Mouse (Mus musculus) forebrain, postnatal 0 days (tissue): Measurements from ENCODE around the gene Wasl. TPM values are rescaled to one million over a fixed set of nuclear protein-coding genes. Genes with fewer than 3 reads are reported as not detected.

Experiments
- ATAC-seq: fragments of 200-750 bp; cut with Nextera tagmentation; 2 replicates; pipeline ENCODE4 v1.8.0; 2017; ENCODE audit warnings: mild to moderate bottlenecking, moderate library complexity
- DNase-seq: peaks from one replicate; pipeline ENCODE4 v3.0.0-alpha.2; 2015
- H3K27ac ChIP-seq: fragments of 300-500 bp; sonication (generic); 2 replicates; pipeline ENCODE4 v1.5.1; 2014; ENCODE audit warnings: low read depth, mild to moderate bottlenecking, antibody characterized with exemption, low read length, moderate library complexity, mixed read lengths
- H3K27me3 ChIP-seq: fragments of 300-500 bp; sonication (generic); 2 replicates; pipeline ENCODE4 v1.6.1; 2014; ENCODE audit warnings: mild to moderate bottlenecking, low read length, mixed read lengths; ENCODE audit not compliant: insufficient read depth
- H3K36me3 ChIP-seq: fragments of 300-500 bp; sonication (generic); 2 replicates; pipeline ENCODE4 v1.6.1; 2014; ENCODE audit warnings: mild to moderate bottlenecking, moderate library complexity; ENCODE audit not compliant: insufficient read depth
- H3K4me1 ChIP-seq: fragments of 300-500 bp; sonication (generic); 2 replicates; pipeline ENCODE4 v1.6.1; 2014; ENCODE audit warnings: antibody characterized with exemption; ENCODE audit not compliant: insufficient read depth
- H3K4me2 ChIP-seq: fragments of 300-500 bp; sonication (generic); 2 replicates; pipeline ENCODE4 v1.6.1; 2014; ENCODE audit warnings: low read depth, mild to moderate bottlenecking, moderate library complexity
- H3K4me3 ChIP-seq: fragments of 300-500 bp; sonication (generic); 2 replicates; pipeline ENCODE4 v1.5.1; 2014; ENCODE audit warnings: low read depth, low read length, mixed read lengths
- H3K9ac ChIP-seq: fragments of 300-500 bp; sonication (generic); 2 replicates; pipeline ENCODE4 v1.6.1; 2014; ENCODE audit warnings: mild to moderate bottlenecking
- H3K9me3 ChIP-seq: fragments of 300-500 bp; sonication (generic); 2 replicates; pipeline ENCODE4 v1.6.1; 2016; ENCODE audit warnings: low read length
- CTCF ChIP-seq: sonication (generic); IDR thresholded peaks from 2 replicates; pipeline ENCODE4 v1.5.1; 2016; ENCODE audit warnings: antibody characterized with exemption, control low read depth, low read depth
- WGBS: fragments of 180-500 bp; shearing (Covaris S2); extraction: QIAGEN DNeasy Blood & Tissue Kit; methylation state at CpG from one replicate; pipeline ENCODE4 v1.1.7; 2014; 5-methylcytosine and 5-hydroxymethylcytosine counted together
- polyA plus RNA-seq: library from polyadenylated mRNA; unstranded; fragments of >200 nt; fragmentation: Nextera tagmentation; extraction: Ambion mirVana; gene quantifications from 2 replicates; pipeline ENCODE4 v1.2.1, GENCODE M21; 2015
- total RNA-seq: library from RNA; depleted of rRNA; stranded (reverse); fragments of >200 nt; gene quantifications from 2 replicates; pipeline ENCODE4 v1.2.3, GENCODE M21; 2014

The Wasl gene
- total and polyA plus RNA-seq, 2 experiments from 2014 or later = 26.2 to 59.5 TPM

GRCm38 (mm10) chr6:24599639-24600038, 65.2 kb downstream of the Wasl start:
- no peaks in the 10 kb centered on the region for H3K27me3 ChIP-seq
- no peaks in the 10 kb centered on the region for H3K4me1 ChIP-seq
- 73% methylated on average over 5 of the region's 5 CpGs for WGBS
- no peak for TF ChIP-seq CTCF
- no peaks in the 10 kb centered on the region for H3K36me3 ChIP-seq
- H3K9me3 ChIP-seq = no peaks in the 10 kb centered on the region
- H3K9ac ChIP-seq = no peak overlapping the region
- ATAC-seq (peak; percentile 12; the same call in 1 of the 2 replicates), DNase-seq (no peak)
- H3K4me2 ChIP-seq = no peak overlapping the region
- H3K4me3 ChIP-seq = no peak overlapping the region
- H3K27ac ChIP-seq = no peak overlapping the region

GRCm38 (mm10) chr6:24599179-24599578, 65.6 kb downstream of the Wasl start:
- H3K4me2 ChIP-seq = no peak overlapping the region
- H3K9me3 ChIP-seq = no peaks in the 10 kb centered on the region
- WGBS = 93% methylated on average over 6 of the region's 6 CpGs
- DNase-seq = no peak
- no peak overlapping the region for H3K4me3 ChIP-seq
- no peak overlapping the region for H3K27ac ChIP-seq
- H3K9ac ChIP-seq = no peak overlapping the region
- H3K4me1 ChIP-seq = no peaks in the 10 kb centered on the region
- no peaks in the 10 kb centered on the region for H3K27me3 ChIP-seq
- no peak for TF ChIP-seq CTCF
- H3K36me3 ChIP-seq = no peaks in the 10 kb centered on the region
- no peak for ATAC-seq

- no peak for ATAC-seq
- DNase-seq = no peak
- 71% methylated on average over 10 of the region's 10 CpGs for WGBS
Measured at GRCm38 (mm10) chr6:24597500-24597899, 67.3 kb downstream of the Wasl start, which contains the start of gene Lmod2. Gene Lmod2 (plus strand): TSS chr6:24597762.

GRCm38 (mm10) chr6:24591525-24592218, 73.1 kb downstream of the Wasl start:
- H3K27me3 ChIP-seq = no peaks in the 10 kb centered on the region
- no peaks in the 10 kb centered on the region for H3K4me1 ChIP-seq
- no peak overlapping the region for H3K4me3 ChIP-seq
- H3K36me3 ChIP-seq = no peaks in the 10 kb centered on the region
- no peak overlapping the region for H3K4me2 ChIP-seq
- no peak overlapping the region for H3K9ac ChIP-seq
- no peak for TF ChIP-seq CTCF
- ATAC-seq = no peak
- WGBS = 52% methylated on average over 10 of the region's 10 CpGs
- H3K9me3 ChIP-seq = no peaks in the 10 kb centered on the region
- H3K27ac ChIP-seq = no peak overlapping the region
- no peak for DNase-seq

More at GRCm38 (mm10) chr6:24597500-24597899, 67.3 kb downstream of the Wasl start, which contains the start of gene Lmod2:
- TF ChIP-seq CTCF = no peak
- Histone ChIP-seq H3K9me3 (no peaks in the 10 kb centered on the region), H3K27ac (no peak within 1 kb of the TSS), H3K4me1 (no peaks in the 10 kb centered on the region), H3K36me3 (no peaks in the 10 kb centered on the region), H3K4me2 (no peak within 1 kb of the TSS), H3K27me3 (no peaks in the 10 kb centered on the region), H3K4me3 (no peak within 1 kb of the TSS), H3K9ac (no peak within 1 kb of the TSS)

GRCm38 (mm10) chr6:24590282-24590681, 74.5 kb downstream of the Wasl start:
- no peak overlapping the region for H3K4me3 ChIP-seq
- H3K27me3 ChIP-seq = no peaks in the 10 kb centered on the region
- no peaks in the 10 kb centered on the region for H3K9me3 ChIP-seq
- H3K9ac ChIP-seq = no peak overlapping the region
- no peaks in the 10 kb centered on the region for H3K4me1 ChIP-seq
- DNase-seq (no peak), ATAC-seq (no peak)
- WGBS = 86% methylated on average over 5 of the region's 5 CpGs
- no peak overlapping the region for H3K4me2 ChIP-seq
- no peaks in the 10 kb centered on the region for H3K36me3 ChIP-seq
- no peak for TF ChIP-seq CTCF
- H3K27ac ChIP-seq = no peak overlapping the region

- H3K4me1 ChIP-seq = no peaks in the 10 kb centered on the region
- no peak for DNase-seq
- no peak overlapping the region for H3K9ac ChIP-seq
- 38% methylated on average over 3 of the region's 3 CpGs for WGBS
- no peaks in the 10 kb centered on the region for H3K9me3 ChIP-seq
- H3K4me3 ChIP-seq = no peak overlapping the region
- peak; percentile 16; the same call in 1 of the 2 replicates for ATAC-seq
- no peak overlapping the region for H3K4me2 ChIP-seq
- H3K36me3 ChIP-seq = no peaks in the 10 kb centered on the region
- H3K27ac ChIP-seq = no peak overlapping the region
- no peaks in the 10 kb centered on the region for H3K27me3 ChIP-seq
- no peak for TF ChIP-seq CTCF
Measured at GRCm38 (mm10) chr6:24586885-24587284, 77.9 kb downstream of the Wasl start.

- Histone ChIP-seq H3K4me2 (no peak overlapping the region), H3K4me1 (no peaks in the 10 kb centered on the region), H3K27me3 (no peaks in the 10 kb centered on the region), H3K27ac (no peak overlapping the region), H3K9me3 (no peaks in the 10 kb centered on the region), H3K36me3 (no peaks in the 10 kb centered on the region), H3K4me3 (no peak overlapping the region), H3K9ac (no peak overlapping the region)
- no peak for DNase-seq
- 65% methylated on average over 10 of the region's 10 CpGs for WGBS
- no peak for TF ChIP-seq CTCF
- ATAC-seq = no peak
Measured at GRCm38 (mm10) chr6:24585431-24586310, 79.1 kb downstream of the Wasl start.
